Mouse (Mus musculus) heart, postnatal 10 days (tissue): ENCODE results near the gene Mtus2. TPM values are rescaled to one million over a fixed set of nuclear protein-coding genes. Genes with fewer than 3 reads are reported as not detected.

Experiments
- DNase-seq, 2 experiments: peaks; one replicate each; pipeline ENCODE4 v3.0.0; 2021
- intact Hi-C: fragments of 180-260 bp; cut with DNase I; formaldehyde crosslinking; loops from one replicate; pipeline ENCODE4 v1.15.1; 2025
- total RNA-seq, 2 experiments: library from RNA; stranded (reverse); gene quantifications; 2 replicates each; pipeline ENCODE4 v1.2.3; 2021

Mtus2 gene
- total RNA-seq, 2 experiments from 2014 or later: 88.3 to 114 TPM

GRCm38 (mm10) chr5:148363441-148364113, 406.5 kb downstream of the Mtus2 start:
- no peak for DNase-seq
- intact Hi-C loops: no loop called here

Other genes starting within 250 kb of the Mtus2 start
- gene Flt1, start 231.3 kb upstream of the Mtus2 start, total RNA-seq: 10 to 100 TPM; 53.6 to 56.0 TPM
- 100 to 1,000 TPM; 114 to 133 TPM for gene Pomp, start 96.9 kb upstream of the Mtus2 start, total RNA-seq
- 1 to 10 TPM; 3.4 to 3.5 TPM for gene Slc46a3, start 62.5 kb upstream of the Mtus2 start, total RNA-seq